ENCODE assay signal across 24 mouse cellular contexts in the genomic region with DNA sequence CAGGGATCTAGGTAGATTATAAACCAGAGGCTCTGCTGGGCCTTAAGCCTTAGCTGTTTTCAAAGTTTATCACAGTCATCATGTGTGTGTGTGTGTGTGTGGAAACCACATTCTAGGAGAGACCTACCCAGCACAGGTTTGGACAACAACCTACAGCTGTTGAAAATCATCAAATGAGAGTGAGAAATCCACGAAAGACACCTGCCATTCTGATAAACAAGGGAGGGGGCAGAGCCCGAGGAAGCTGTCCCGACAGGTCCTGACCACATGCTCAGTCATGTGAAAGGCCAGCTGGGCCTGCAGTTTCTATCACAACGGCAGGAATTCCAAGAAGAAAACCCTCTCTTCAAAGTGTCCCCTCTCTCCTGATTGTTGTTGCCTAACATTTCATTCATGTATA.
DNase-seq lines count a peak whose midpoint lies in the region; ATAC-seq and TF ChIP-seq lines count a peak whose summit lies in the region.
"Had no signal": no experiment of that assay in that cellular context is flagged by ENCODE, and none has a peak within 500 bp of the region (broad histone marks: within the 10 kb centered on the region; RNA-seq: fewer than 3 reads in every experiment).

No protein-coding gene starts in this region.

- TF ChIP-seq CTCF in liver, postnatal 0 days (IDR thresholded peaks at IDR 0.05; ENCODE audit: low read depth): no peak
- no peak for TF ChIP-seq CTCF in lung, adult 2 months (IDR thresholded peaks at IDR 0.05; ENCODE audit: insufficient read depth, low read length)

- H3K9me3 ChIP-seq in embryonic facial prominence, embryonic 14.5 days (ENCODE audit: control insufficient read depth, low read length): no peaks in the 10 kb centered on the region
- H3K9me3 ChIP-seq in embryonic facial prominence, embryonic 10.5 days: no peaks in the 10 kb centered on the region
- no peaks in the 10 kb centered on the region for H3K9me3 ChIP-seq in liver, postnatal 0 days (ENCODE audit: low read length)
- H3K9me3 ChIP-seq in liver, embryonic 11.5 days (ENCODE audit: control insufficient read depth, low read length): no peaks in the 10 kb centered on the region
- H3K9me3 ChIP-seq: forebrain, embryonic 13.5 days; heart, embryonic 12.5 days; limb, embryonic 10.5 days; limb, embryonic 15.5 days; liver, embryonic 15.5 days; midbrain, embryonic 13.5 days had no signal

- no peak overlapping the region for H3K9ac ChIP-seq in embryonic facial prominence, embryonic 14.5 days (ENCODE audit: low read depth, low read length)
- no peak overlapping the region for H3K9ac ChIP-seq in liver, postnatal 0 days (replicated peaks)
- no peak overlapping the region for H3K9ac ChIP-seq in liver, embryonic 11.5 days (ENCODE audit: low read depth, low read length)
- H3K9ac ChIP-seq: forebrain, embryonic 13.5 days; heart, embryonic 12.5 days; hindbrain, embryonic 14.5 days; limb, embryonic 15.5 days; liver, embryonic 15.5 days; midbrain, embryonic 13.5 days had no signal

- H3K27me3 ChIP-seq in embryonic facial prominence, embryonic 14.5 days (replicated peaks; ENCODE audit: control insufficient read depth, insufficient read depth, low read length): no peaks in the 10 kb centered on the region
- no peaks in the 10 kb centered on the region for H3K27me3 ChIP-seq in embryonic facial prominence, embryonic 10.5 days (replicated peaks; ENCODE audit: low read depth, poor library complexity, severe bottlenecking)
- no peaks in the 10 kb centered on the region for H3K27me3 ChIP-seq in liver, postnatal 0 days (ENCODE audit: insufficient read depth, low read length)
- no peaks in the 10 kb centered on the region for H3K27me3 ChIP-seq in liver, embryonic 11.5 days (replicated peaks; ENCODE audit: control insufficient read depth, insufficient read depth, low read length)
- H3K27me3 ChIP-seq: forebrain, embryonic 13.5 days; heart, embryonic 12.5 days; limb, embryonic 15.5 days; liver, embryonic 15.5 days; midbrain, embryonic 13.5 days had no signal

- H3K4me3 ChIP-seq in embryonic facial prominence, embryonic 14.5 days (ENCODE audit: low read depth, low read length): no peak overlapping the region
- no peak overlapping the region for H3K4me3 ChIP-seq in embryonic facial prominence, embryonic 10.5 days
- no peak overlapping the region for H3K4me3 ChIP-seq in liver, postnatal 0 days (ENCODE audit: low read depth, low read length)
- no peak overlapping the region for H3K4me3 ChIP-seq in liver, embryonic 11.5 days (ENCODE audit: low read depth, low read length)
- no peak overlapping the region for H3K4me3 ChIP-seq in lung, adult 2 months (replicated peaks; ENCODE audit: extremely low read depth, low read depth, low read length)
- H3K4me3 ChIP-seq: forebrain, embryonic 13.5 days; heart, embryonic 12.5 days; limb, embryonic 10.5 days; limb, embryonic 15.5 days; liver, embryonic 15.5 days; midbrain, embryonic 13.5 days had no signal

- no peak for TF ChIP-seq POLR2A in lung, adult 2 months (IDR thresholded peaks at IDR 0.05; ENCODE audit: borderline replicate concordance, extremely low read depth, low read depth, low read length)

- TF ChIP-seq EP300 in liver, postnatal 0 days (IDR thresholded peaks at IDR 0.05; ENCODE audit: low read depth): peak; percentile 37; the same call in 1 of the 2 replicates

- H3K36me3 ChIP-seq in embryonic facial prominence, embryonic 14.5 days (ENCODE audit: control insufficient read depth, insufficient read depth, low read length): no peaks in the 10 kb centered on the region
- H3K36me3 ChIP-seq in embryonic facial prominence, embryonic 10.5 days (replicated peaks): no peaks in the 10 kb centered on the region
- H3K36me3 ChIP-seq in liver, postnatal 0 days (replicated peaks; ENCODE audit: insufficient read depth, low read length): no peaks in the 10 kb centered on the region
- no peaks in the 10 kb centered on the region for H3K36me3 ChIP-seq in liver, embryonic 11.5 days (ENCODE audit: control insufficient read depth, insufficient read depth, low read length)
- H3K36me3 ChIP-seq: heart, embryonic 12.5 days; limb, embryonic 10.5 days; limb, embryonic 15.5 days; liver, embryonic 15.5 days; midbrain, embryonic 13.5 days had no signal

- no peaks in the 10 kb centered on the region for H3K4me1 ChIP-seq in embryonic facial prominence, embryonic 14.5 days (ENCODE audit: control insufficient read depth, insufficient read depth, low read length)
- H3K4me1 ChIP-seq in embryonic facial prominence, embryonic 10.5 days: 0 out of 2 replicates have a peak, but pooled peaks cover 3% of the 10 kb centered on the region
- H3K4me1 ChIP-seq in liver, postnatal 0 days (ENCODE audit: insufficient read depth): no peaks in the 10 kb centered on the region
- H3K4me1 ChIP-seq in liver, embryonic 11.5 days (replicated peaks; ENCODE audit: control insufficient read depth, insufficient read depth, low read length): no peaks in the 10 kb centered on the region
- H3K4me1 ChIP-seq in lung, adult 2 months (ENCODE audit: control insufficient read depth, insufficient read depth, low read length): no peaks in the 10 kb centered on the region; the same call in 1 of the 2 replicates
- H3K4me1 ChIP-seq: limb, embryonic 10.5 days; limb, embryonic 15.5 days; liver, embryonic 15.5 days had no signal

- no peak for ATAC-seq in embryonic facial prominence, embryonic 14.5 days (ENCODE audit: low read depth)
- peak; percentile 61 for ATAC-seq in liver, postnatal 0 days
- no peak for ATAC-seq in liver, embryonic 11.5 days (replicated peaks; ENCODE audit: low FRiP score)
- 0 out of 2 replicates have a peak, but pooled peaks have one; percentile 20 for ATAC-seq in megakaryocyte, adult 5-6 weeks (ENCODE audit: poor library complexity, severe bottlenecking)
- ATAC-seq: forebrain, embryonic 13.5 days; lung, postnatal 0 days; midbrain, embryonic 13.5 days had no signal

- H3K27ac ChIP-seq in embryonic facial prominence, embryonic 14.5 days (replicated peaks; ENCODE audit: low read depth, low read length): no peak overlapping the region
- no peak overlapping the region for H3K27ac ChIP-seq in embryonic facial prominence, embryonic 10.5 days (replicated peaks)
- peak overlapping the region; percentile 29; the same call in 1 of the 2 replicates for H3K27ac ChIP-seq in liver, postnatal 0 days (ENCODE audit: low read depth)
- no peak overlapping the region for H3K27ac ChIP-seq in liver, embryonic 11.5 days (ENCODE audit: low read depth, low read length)
- H3K27ac ChIP-seq: forebrain, embryonic 13.5 days; hindbrain, embryonic 14.5 days; kidney, postnatal 0 days; limb, embryonic 10.5 days; limb, embryonic 15.5 days; liver, embryonic 15.5 days; midbrain, embryonic 13.5 days had no signal

- peak; percentile 4 for DNase-seq in embryonic facial prominence, embryonic 14.5 days (ENCODE audit: low spot score)
- DNase-seq in embryonic facial prominence, embryonic 10.5 days (ENCODE audit: low spot score): no peak
- no peak for DNase-seq in liver, postnatal 0 days
- DNase-seq in liver, embryonic 11.5 days (ENCODE audit: low spot score): no peak
- peak; percentile 25 for DNase-seq in CD4-positive, CD25-positive, alpha-beta regulatory T cell, adult 2 months (ENCODE audit: low read depth, low spot score)
- no peak for DNase-seq in lung, adult 2 months
- no peak for DNase-seq in kidney, postnatal 36 days
- DNase-seq: adrenal gland, adult 2 months; cerebellum, adult 2 months; cerebellum, postnatal 14 days; gastrocnemius, postnatal 14 days; kidney, adult 2 months; lung, postnatal 4 days; right cerebral cortex, adult 18-20 months had no signal

- 58% methylated on average over 4 of the region's 4 CpGs for WGBS in embryonic facial prominence, embryonic 14.5 days
- WGBS in embryonic facial prominence, embryonic 10.5 days: 62% methylated on average over 4 of the region's 4 CpGs
- 43% methylated on average over 4 of the region's 4 CpGs for WGBS in liver, postnatal 0 days (ENCODE audit: insufficient replicate concordance)
- WGBS in liver, embryonic 11.5 days: 47% methylated on average over 4 of the region's 4 CpGs
- WGBS in lung, adult 2 months: 27% methylated on average over 4 of the region's 4 CpGs

- H3K4me2 ChIP-seq in embryonic facial prominence, embryonic 14.5 days (ENCODE audit: low read depth, low read length): no peak overlapping the region
- H3K4me2 ChIP-seq in liver, postnatal 0 days (ENCODE audit: low read depth, low read length): no peak overlapping the region
- H3K4me2 ChIP-seq in liver, embryonic 11.5 days: no peak overlapping the region
- H3K4me2 ChIP-seq: forebrain, embryonic 13.5 days; heart, embryonic 12.5 days; hindbrain, embryonic 14.5 days; limb, embryonic 15.5 days; liver, embryonic 15.5 days; midbrain, embryonic 13.5 days had no signal

Comparison
In these comparisons a context has a peak if more than half of its experiments do, and no peak if none do; other contexts are left out.
1. ATAC-seq: peak in liver, postnatal 0 days (single experiment) and megakaryocyte, adult 5-6 weeks (single experiment); none in embryonic facial prominence, embryonic 14.5 days (single experiment) and liver, embryonic 11.5 days (single experiment).
2. DNase-seq: peak in embryonic facial prominence, embryonic 14.5 days (single experiment) and CD4-positive, CD25-positive, alpha-beta regulatory T cell, adult 2 months (single experiment); none in embryonic facial prominence, embryonic 10.5 days (single experiment), liver, postnatal 0 days (single experiment), liver, embryonic 11.5 days (single experiment), lung, adult 2 months (single experiment) and kidney, postnatal 36 days (0 of 2).